8 mouse cellular contexts compared by ENCODE assay signal in genomic region chr4:58552229-58552628, GRCm38 (mm10). TPM values are rescaled to one million over a fixed set of nuclear protein-coding genes. Genes with fewer than 3 reads are reported as not detected.
DNase-seq lines count a peak whose midpoint lies in the region; ATAC-seq and TF ChIP-seq lines count a peak whose summit lies in the region.

No protein-coding gene starts in this region.

- peak overlapping the region; percentile 99 for H3K4me2 ChIP-seq in heart, embryonic 16.5 days (ENCODE audit: low read depth, low read length)
- peak overlapping the region; percentile 92 for H3K4me2 ChIP-seq in liver, postnatal 0 days (ENCODE audit: low read depth, low read length)

- peak overlapping the region; percentile 91 for H3K4me3 ChIP-seq in gastrocnemius, adult 2 months
- H3K4me3 ChIP-seq in heart, embryonic 16.5 days (ENCODE audit: low read length) = peak overlapping the region; percentile 78
- peak overlapping the region; percentile 66 for H3K4me3 ChIP-seq in liver, postnatal 0 days (ENCODE audit: low read depth, low read length)

- peak overlapping the region; percentile 92 for H3K27ac ChIP-seq in gastrocnemius, adult 2 months
- peak overlapping the region; percentile 75 for H3K27ac ChIP-seq in heart, embryonic 16.5 days (ENCODE audit: low read length)
- H3K27ac ChIP-seq in liver, postnatal 0 days (ENCODE audit: low read depth) = no peak overlapping the region

- DNase-seq in gastrocnemius, adult 2 months = no peak
- no peak for DNase-seq in gastrocnemius, adult 18-20 months (ENCODE audit: low spot score)
- peak; percentile 37 for DNase-seq in Muller cell, postnatal 12 days (ENCODE audit: inconsistent ontology term)
- no peak for DNase-seq in liver, postnatal 0 days
- DNase-seq in gastrocnemius, postnatal 36 days = no peak
- no peak for DNase-seq in urinary bladder, postnatal 36 days (ENCODE audit: low spot score in 2 of 2)
- DNase-seq in adrenal gland, adult 8-10 months = no peak

- no peak for ATAC-seq in heart, embryonic 16.5 days (replicated peaks; ENCODE audit: extremely low read depth, insufficient read depth, low FRiP score)
- ATAC-seq in liver, postnatal 0 days = no peak

- WGBS in heart, embryonic 16.5 days = 17% methylated on average over 10 of the region's 10 CpGs
- whole genome bisulfite sequencing in liver, postnatal 0 days (ENCODE audit: insufficient replicate concordance) = 10% methylated on average over 10 of the region's 10 CpGs

- intact Hi-C loops in gastrocnemius, adult 2 months (cut with DNase I) = loop anchor here (5.0 kb wide), 2 partner anchors 195 to 285 kb away; no protein-coding TSS in a partner anchor
- intact Hi-C loops in gastrocnemius, postnatal 36 days (cut with DNase I) = loop anchor here (5.0 kb wide), 2 partner anchors 195 to 285 kb away; no protein-coding TSS in a partner anchor

- no peaks in the 10 kb centered on the region for H3K36me3 ChIP-seq in heart, embryonic 16.5 days (ENCODE audit: control insufficient read depth, insufficient read depth)
- H3K36me3 ChIP-seq in liver, postnatal 0 days (replicated peaks; ENCODE audit: insufficient read depth, low read length) = no peaks in the 10 kb centered on the region

- peak overlapping the region; percentile 82 for H3K9ac ChIP-seq in heart, embryonic 16.5 days (ENCODE audit: low read length)
- H3K9ac ChIP-seq in liver, postnatal 0 days (replicated peaks) = no peak overlapping the region

- no peak for TF ChIP-seq CTCF in gastrocnemius, adult 2 months (IDR thresholded peaks at IDR 0.05)
- no peak for TF ChIP-seq CTCF in liver, postnatal 0 days (IDR thresholded peaks at IDR 0.05; ENCODE audit: low read depth)

- H3K4me1 ChIP-seq in heart, embryonic 16.5 days (ENCODE audit: control insufficient read depth, insufficient read depth, low read length) = peaks cover 12% of the 10 kb centered on the region
- H3K4me1 ChIP-seq in liver, postnatal 0 days (ENCODE audit: insufficient read depth) = peaks cover 12% of the 10 kb centered on the region; the same call in 1 of the 2 replicates

- no peaks in the 10 kb centered on the region for H3K9me3 ChIP-seq in heart, embryonic 16.5 days (replicated peaks; ENCODE audit: control insufficient read depth, low read length)
- no peaks in the 10 kb centered on the region for H3K9me3 ChIP-seq in liver, postnatal 0 days (ENCODE audit: low read length)

- no peaks in the 10 kb centered on the region for H3K27me3 ChIP-seq in heart, embryonic 16.5 days (ENCODE audit: control insufficient read depth, insufficient read depth, low read length)
- peaks cover 22% of the 10 kb centered on the region for H3K27me3 ChIP-seq in liver, postnatal 0 days (ENCODE audit: insufficient read depth, low read length)

- TF ChIP-seq EP300 in liver, postnatal 0 days (IDR thresholded peaks at IDR 0.05; ENCODE audit: low read depth) = no peak

RNA-seq across cellular contexts. Expression of gene Lpar1, which starts 1.5 kb away (rescaled TPM):
- 10 to 100 TPM in 1 of 2 experiments, 1 to 10 TPM in 1; 5.3 to 13.8 TPM for total RNA-seq in gastrocnemius, adult 2 months (2021)
- total RNA-seq in gastrocnemius, adult 18-20 months (2021) = 10 to 100 TPM in 1 of 2 experiments, 1 to 10 TPM in 1; 4.4 to 10.2 TPM
- polyA plus RNA-seq in heart, embryonic 16.5 days (2015; fragmentation: Nextera tagmentation; extraction: Ambion mirVana) = 20.2 and 20.6 TPM in 2 replicates
- 2.4 TPM in 2 replicates for polyA plus RNA-seq in liver, postnatal 0 days (2015; fragmentation: Nextera tagmentation; extraction: Ambion mirVana)
- total RNA-seq in gastrocnemius, postnatal 36 days (2021) = 10 to 100 TPM in 1 of 2 experiments, 1 to 10 TPM in 1; 8.3 to 10.5 TPM
- 10 to 100 TPM; 18.1 to 34.1 (median 27.7) TPM for total RNA-seq in adrenal gland, adult 8-10 months (2022)
